Mouse (Mus musculus) stomach, embryonic 16.5 days (tissue): ENCODE data around the gene 1700067K01Rik. TPM values are rescaled to one million over a fixed set of nuclear protein-coding genes. Genes with fewer than 3 reads are reported as not detected.
A peak's percentile ranks its signal among the peaks of the same experiment; 100 is the strongest.
"Not testable (repeated sequence)": the region's sequence is repeated elsewhere in the genome, so short reads cannot be mapped to it uniquely, and the experiment has no call there.

Source experiments
- ATAC-seq: fragments of 200-750 bp; cut with Nextera tagmentation; 2 replicates; pipeline ENCODE4 v1.8.0; 2017; ENCODE audit warnings: moderate number of reproducible peaks, moderate TSS enrichment; ENCODE audit not compliant: insufficient read depth, low FRiP score
- H3K27ac ChIP-seq: fragments of 300-500 bp; sonication (generic); 2 replicates; pipeline ENCODE4 v1.5.1; 2014; ENCODE audit warnings: low read length
- H3K27me3 ChIP-seq: fragments of 300-500 bp; sonication (generic); 2 replicates; pipeline ENCODE4 v1.6.1; 2014; ENCODE audit warnings: low read length, control low read depth, mixed read lengths; ENCODE audit not compliant: control insufficient read depth, insufficient read depth
- H3K36me3 ChIP-seq: fragments of 300-500 bp; sonication (generic); 2 replicates; pipeline ENCODE4 v1.6.1; 2014; ENCODE audit warnings: low read length; ENCODE audit not compliant: control insufficient read depth, insufficient read depth
- H3K4me1 ChIP-seq: fragments of 300-500 bp; sonication (generic); 2 replicates; pipeline ENCODE4 v1.6.1; 2014; ENCODE audit warnings: low read length, control low read depth, mixed read lengths; ENCODE audit not compliant: control insufficient read depth, insufficient read depth
- H3K4me2 ChIP-seq: fragments of 300-500 bp; sonication (generic); 2 replicates; pipeline ENCODE4 v1.6.1; 2014; ENCODE audit warnings: low read depth, low read length, mixed read lengths
- H3K4me3 ChIP-seq: fragments of 300-500 bp; sonication (generic); replicated peaks from 2 replicates; pipeline ENCODE4 v1.5.1; 2014; ENCODE audit warnings: mild to moderate bottlenecking, low read length
- H3K9ac ChIP-seq: fragments of 300-500 bp; sonication (generic); 2 replicates; pipeline ENCODE4 v1.6.1; 2014; ENCODE audit warnings: low read length
- H3K9me3 ChIP-seq: fragments of 300-500 bp; sonication (generic); replicated peaks from 2 replicates; pipeline ENCODE4 v1.6.1; 2016; ENCODE audit warnings: low read length, control low read depth; ENCODE audit not compliant: control insufficient read depth
- WGBS: fragments of 180-500 bp; shearing (Covaris S2); extraction: QIAGEN DNeasy Blood & Tissue Kit; methylation state at CpG from one replicate; pipeline ENCODE4 v1.1.7; 2014; 5-methylcytosine and 5-hydroxymethylcytosine counted together
- polyA plus RNA-seq: library from polyadenylated mRNA; unstranded; fragments of >200 nt; fragmentation: Nextera tagmentation; extraction: Ambion mirVana; gene quantifications from 2 replicates; pipeline ENCODE4 v1.2.1, GENCODE M21; 2015

Gene 1700067K01Rik
- polyA plus RNA-seq, 1 experiment from 2014 or later: 0.58 TPM

- peak overlapping the region; percentile 88 for H3K4me2 ChIP-seq
- peaks cover 4% of the 10 kb centered on the region; the same call in 1 of the 2 replicates for H3K36me3 ChIP-seq
- peak; percentile 90 for ATAC-seq
- H3K4me3 ChIP-seq: peak overlapping the region; percentile 65
- under 1% methylated on average over 30 of the region's 30 CpGs for WGBS
- H3K27me3 ChIP-seq: no peaks in the 10 kb centered on the region
- peak overlapping the region; percentile 81 for H3K9ac ChIP-seq
- peak overlapping the region; percentile 53 for H3K27ac ChIP-seq
- H3K9me3 ChIP-seq: no peaks in the 10 kb centered on the region
- H3K4me1 ChIP-seq: peaks cover 19% of the 10 kb centered on the region
Measured at GRCm38 (mm10) chr8:84004533-84005201, 3.4 kb downstream of the 1700067K01Rik start.

DNA sequence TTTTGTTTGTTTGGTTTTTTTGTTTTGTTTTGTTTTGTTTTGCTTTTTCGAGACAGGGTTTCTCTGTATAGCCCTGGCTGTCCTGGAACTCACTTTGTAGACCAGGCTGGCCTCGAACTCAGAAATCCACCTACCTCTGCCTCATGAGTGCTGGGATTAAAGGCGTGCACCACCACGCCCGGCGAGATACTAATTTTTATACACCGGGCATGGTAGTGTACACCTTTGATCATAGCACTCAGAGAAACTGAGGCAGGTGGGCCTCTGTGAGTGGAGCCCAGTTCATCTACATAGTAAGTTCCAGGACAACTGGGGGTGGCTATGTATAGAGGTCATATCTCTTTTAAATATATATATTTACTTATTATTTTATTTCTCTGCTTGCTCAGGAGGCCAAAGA lies 4.2 kb downstream of the 1700067K01Rik start:
- peaks cover 21% of the 10 kb centered on the region for H3K4me1 ChIP-seq
- not testable (repeated sequence) for H3K27ac ChIP-seq, H3K9me3 ChIP-seq, H3K36me3 ChIP-seq, H3K27me3 ChIP-seq, H3K9ac ChIP-seq, H3K4me3 ChIP-seq, ATAC-seq
- WGBS: 90% methylated on average over 7 of the region's 7 CpGs
- peak overlapping the region; percentile 88; the same call in 1 of the 2 replicates for H3K4me2 ChIP-seq

GRCm38 (mm10) chr8:84008362-84008761 lies 7.1 kb downstream of the 1700067K01Rik start:
- 34% methylated on average over 7 of the region's 7 CpGs for WGBS
- no peak overlapping the region for H3K4me2 ChIP-seq

GRCm38 (mm10) chr8:84009876-84010275 lies 8.6 kb downstream of the 1700067K01Rik start:
- ATAC-seq: no peak
- no peaks in the 10 kb centered on the region for H3K9me3 ChIP-seq
- H3K36me3 ChIP-seq: no peaks in the 10 kb centered on the region
- H3K9ac ChIP-seq: no peak overlapping the region
- H3K4me2 ChIP-seq: no peak overlapping the region
- H3K4me1 ChIP-seq: peaks cover 26% of the 10 kb centered on the region
- under 1% methylated on average over 11 of the region's 11 CpGs for WGBS
- peaks cover 33% of the 10 kb centered on the region for H3K27me3 ChIP-seq
- no peak overlapping the region for H3K27ac ChIP-seq
- H3K4me3 ChIP-seq: no peak overlapping the region

More at GRCm38 (mm10) chr8:84008362-84008761, 7.1 kb downstream of the 1700067K01Rik start:
- ATAC-seq: no peak
- Histone ChIP-seq H3K27me3 (peaks cover 31% of the 10 kb centered on the region), H3K9ac (no peak overlapping the region), H3K4me1 (peaks cover 34% of the 10 kb centered on the region), H3K4me3 (no peak overlapping the region), H3K36me3 (no peaks in the 10 kb centered on the region), H3K27ac (no peak overlapping the region), H3K9me3 (no peaks in the 10 kb centered on the region)

DNA sequence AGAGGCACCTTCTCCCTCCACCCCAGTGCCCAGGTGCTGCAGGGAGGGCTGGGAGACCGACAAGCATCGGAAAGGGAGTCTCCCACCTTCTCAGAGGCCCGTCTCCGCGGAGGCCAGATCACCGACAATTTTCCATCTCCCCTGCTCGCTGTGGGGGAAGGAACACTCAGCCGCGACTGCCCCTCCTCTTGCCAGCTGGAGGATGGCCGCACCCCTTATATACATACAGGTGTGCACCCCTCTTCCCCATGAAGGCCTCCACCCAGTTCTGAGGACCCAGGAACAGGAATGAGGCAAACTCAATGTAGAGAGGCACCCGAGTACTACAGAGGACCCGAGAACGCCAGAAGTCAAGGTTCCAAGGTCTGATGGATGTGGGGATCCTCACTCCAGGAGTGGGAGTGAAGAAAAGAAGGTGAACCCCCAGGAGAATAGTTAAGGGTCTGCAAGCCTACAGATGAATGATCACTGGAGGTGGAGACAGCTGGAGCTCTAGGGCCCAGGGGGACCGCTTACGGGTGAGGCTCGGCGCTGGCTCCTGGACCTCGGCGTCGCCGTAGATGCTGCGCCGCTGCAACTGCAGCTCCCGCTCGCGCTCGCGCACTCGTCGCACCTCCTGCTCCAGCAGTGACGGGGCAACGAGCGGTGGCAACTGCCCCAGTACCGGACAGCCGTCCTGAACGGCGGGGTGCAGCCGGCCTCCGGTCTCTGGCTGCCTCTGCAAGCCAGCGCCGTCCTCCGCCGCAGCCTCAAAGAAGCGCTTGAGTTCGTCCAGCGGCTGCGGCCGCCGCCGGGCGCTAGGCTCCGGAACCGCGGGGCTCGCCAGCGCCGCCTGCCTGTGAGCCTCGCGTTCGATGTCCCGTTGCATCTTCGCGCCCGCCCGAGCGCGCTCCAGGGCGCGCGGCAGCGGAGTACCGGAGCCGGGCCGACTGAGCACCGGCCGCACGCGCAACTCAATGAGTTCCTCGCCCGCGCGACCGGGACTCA lies 9.6 kb downstream of the 1700067K01Rik start:
- peaks cover 33% of the 10 kb centered on the region for H3K27me3 ChIP-seq
- H3K4me1 ChIP-seq: peaks cover 26% of the 10 kb centered on the region
- WGBS: under 1% methylated on average over 83 of the region's 83 CpGs
- peak overlapping the region; percentile 51 for H3K4me3 ChIP-seq
- H3K27ac ChIP-seq: no peak overlapping the region
- ATAC-seq: peak; percentile 42; the same call in 1 of the 2 replicates
- no peaks in the 10 kb centered on the region for H3K9me3 ChIP-seq
- H3K36me3 ChIP-seq: no peaks in the 10 kb centered on the region
- peak overlapping the region; percentile 80 for H3K4me2 ChIP-seq
- H3K9ac ChIP-seq: peak overlapping the region; percentile 58

DNA sequence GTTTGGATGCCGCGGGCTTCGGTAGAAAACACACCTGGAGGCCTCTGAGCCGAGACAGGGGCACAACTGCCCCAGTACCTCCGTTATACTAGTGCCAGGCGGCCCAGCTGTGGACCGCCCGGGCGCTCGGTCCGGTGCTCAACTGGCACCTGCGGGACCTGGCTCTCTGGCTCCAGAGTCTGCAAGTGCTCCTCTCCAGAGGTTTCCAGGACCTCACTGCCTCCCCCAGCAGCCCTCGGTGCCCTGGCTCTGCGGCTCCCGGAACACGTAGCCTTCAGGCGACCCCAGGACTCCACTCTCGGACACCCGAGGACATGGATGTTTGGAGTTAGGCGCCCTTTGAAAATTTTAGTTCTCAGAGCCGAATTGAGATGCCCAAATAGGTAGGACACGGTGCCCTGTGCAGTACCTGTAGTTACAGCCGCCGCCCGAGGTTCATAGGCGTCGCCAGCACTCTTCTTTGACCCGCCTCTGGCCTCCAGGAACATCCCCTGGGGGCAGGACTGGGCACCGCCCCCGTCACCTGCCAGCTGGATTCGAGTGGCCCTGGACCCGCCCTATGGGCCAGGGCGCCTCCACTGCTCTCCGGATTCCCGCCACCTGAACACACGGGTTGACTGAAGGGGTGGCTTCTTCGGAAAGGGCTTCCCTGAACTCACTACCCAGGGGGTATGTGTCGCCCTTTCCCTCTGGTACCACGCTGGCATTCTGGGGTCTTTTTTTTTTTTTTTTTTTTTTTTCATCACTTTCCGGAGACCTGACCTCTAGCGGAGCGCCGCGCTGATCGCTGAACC lies 10.6 kb downstream of the 1700067K01Rik start, which contains the start of gene 2210011C24Rik:
Gene 2210011C24Rik (minus strand): TSS at position 467 of the 794 bp plus-strand sequence.
- Histone ChIP-seq H3K9me3 (no peaks in the 10 kb centered on the region), H3K27ac (no peak within 1 kb of the TSS), H3K4me2 (peak within 1 kb of the TSS; percentile 80), H3K9ac (peak within 1 kb of the TSS; percentile 58), H3K4me1 (peaks cover 26% of the 10 kb centered on the region), H3K36me3 (no peaks in the 10 kb centered on the region), H3K27me3 (peaks cover 33% of the 10 kb centered on the region), H3K4me3 (peak within 1 kb of the TSS; percentile 51)
- 1% methylated on average over 45 of the region's 45 CpGs for WGBS
- ATAC-seq: peak; percentile 42; the same call in 1 of the 2 replicates

- H3K9ac ChIP-seq: peak overlapping the region; percentile 58; the same call in 1 of the 2 replicates
- no peaks in the 10 kb centered on the region for H3K36me3 ChIP-seq
- no peak overlapping the region for H3K27ac ChIP-seq
- peaks cover 26% of the 10 kb centered on the region for H3K4me1 ChIP-seq
- H3K9me3 ChIP-seq: no peaks in the 10 kb centered on the region
- 0 out of 2 replicates have a peak, but pooled peaks have one; percentile 13 for ATAC-seq
- H3K4me2 ChIP-seq: peak overlapping the region; percentile 80
- peak overlapping the region; percentile 51 for H3K4me3 ChIP-seq
- 15% methylated on average over 35 of the region's 35 CpGs for WGBS
- H3K27me3 ChIP-seq: peaks cover 33% of the 10 kb centered on the region
Measured at GRCm38 (mm10) chr8:84012499-84013165, 11.3 kb downstream of the 1700067K01Rik start.

DNA sequence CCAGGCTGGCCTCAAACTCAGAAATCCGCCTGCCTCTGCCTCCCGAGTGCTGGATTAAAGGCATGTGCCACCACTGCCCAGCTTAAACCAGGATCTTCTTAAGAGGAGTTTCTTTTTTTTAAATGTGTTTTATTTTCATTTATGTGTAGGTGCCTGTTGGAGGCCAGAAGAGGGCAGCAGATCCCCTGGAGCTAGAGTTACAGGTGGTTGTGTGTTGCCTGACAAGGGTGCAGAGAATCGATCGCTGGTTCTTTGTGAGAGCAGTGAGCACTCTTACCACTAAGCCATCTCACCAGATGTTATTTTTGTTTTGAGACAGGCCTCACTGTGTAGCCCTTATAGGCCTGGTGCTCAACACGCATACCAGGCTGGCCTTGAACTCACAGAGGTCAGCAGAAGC lies 14.5 kb downstream of the 1700067K01Rik start:
- ATAC-seq: no peak
- 92% methylated on average over 5 of the region's 5 CpGs for WGBS
- Histone ChIP-seq H3K4me2 (no peak overlapping the region), H3K27me3 (peaks cover 23% of the 10 kb centered on the region), H3K27ac (no peak overlapping the region), H3K9me3 (no peaks in the 10 kb centered on the region), H3K4me1 (peaks cover 18% of the 10 kb centered on the region), H3K36me3 (no peaks in the 10 kb centered on the region), H3K9ac (no peak overlapping the region), H3K4me3 (no peak overlapping the region)
